Mouse (Mus musculus) granulocyte monocyte progenitor cell, adult 5-6 weeks (primary cell): ENCODE data around the gene Cd300c. TPM values are rescaled to one million over a fixed set of nuclear protein-coding genes. Genes with fewer than 3 reads are reported as not detected.
"Not testable (repeated sequence)": the region's sequence is repeated elsewhere in the genome, so short reads cannot be mapped to it uniquely, and the experiment has no call there.

Source experiments
- ATAC-seq: replicated peaks from 2 replicates; pipeline ENCODE4 v1.8.0; 2016; ENCODE audit warnings: mild to moderate bottlenecking, moderate TSS enrichment, inconsistent platforms; ENCODE audit not compliant: poor library complexity, severe bottlenecking
- total RNA-seq, 2 experiments: library from RNA; stranded (forward) in 1 of 2; stranded (reverse) in 1 of 2; fragments of 200-712, 200-1000 nt in 1 of 2; fragments of >200 nt in 1 of 2; fragmentation: Nextera tagmentation in 1 of 2; gene quantifications; 2 replicates each; pipeline ENCODE4 v1.2.3; 2014 to 2017

Gene Cd300c
- total RNA-seq (2014; fragmentation: Nextera tagmentation), result not detected in 2 replicates
- not detected in 2 replicates for total RNA-seq (2017)

DNA sequence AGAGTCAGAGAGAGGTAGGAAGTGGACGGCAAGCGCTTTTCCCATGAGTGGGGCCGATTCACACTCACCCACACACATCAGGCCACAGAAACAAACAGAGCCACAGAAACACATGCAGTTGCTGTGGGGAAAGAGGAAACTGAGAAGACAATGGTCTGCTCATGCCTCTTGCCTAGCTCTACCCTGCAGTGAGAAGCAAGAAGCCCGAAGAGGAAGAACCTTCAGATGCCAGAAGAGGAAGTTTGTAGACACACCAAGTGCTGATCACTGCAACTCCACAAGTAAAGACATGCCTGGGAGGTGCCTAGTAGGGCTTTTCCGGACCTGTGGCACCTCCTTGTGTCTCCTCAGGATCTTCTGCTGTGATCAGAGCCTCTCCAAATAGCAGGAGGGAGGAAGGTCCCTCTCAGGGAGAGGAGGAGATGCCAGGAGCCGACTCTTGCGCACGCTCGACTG lies at the start of gene Cd300c:
Gene Cd300c, minus strand, starts transcription at position 406 of the 456 bp plus-strand sequence.
- peak; percentile 81 for ATAC-seq

DNA sequence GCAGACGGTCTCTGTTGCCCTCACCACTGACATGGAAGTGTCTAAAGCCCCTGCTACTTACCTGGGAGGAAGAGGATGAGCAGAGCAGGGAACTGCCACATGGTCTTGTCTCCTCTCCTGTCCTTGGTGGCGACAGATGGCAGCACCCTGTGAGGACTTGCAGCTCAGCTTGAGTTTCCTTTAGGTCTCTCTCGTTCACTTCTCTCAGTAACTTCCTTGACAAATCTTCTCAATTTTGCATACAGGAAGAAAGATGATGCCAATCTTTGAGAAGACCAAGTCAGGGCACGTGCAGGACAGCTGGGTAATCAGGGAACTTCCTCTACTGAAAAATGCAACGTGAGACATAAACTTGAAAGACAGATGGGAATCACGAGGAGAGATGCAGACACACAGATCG lies 47.1 kb upstream of the Cd300c start, which contains the start of gene Cd300ld2:
Gene Cd300ld2, minus strand, starts transcription at position 101 of the 400 bp plus-strand sequence.
- not testable (repeated sequence) for ATAC-seq

DNA sequence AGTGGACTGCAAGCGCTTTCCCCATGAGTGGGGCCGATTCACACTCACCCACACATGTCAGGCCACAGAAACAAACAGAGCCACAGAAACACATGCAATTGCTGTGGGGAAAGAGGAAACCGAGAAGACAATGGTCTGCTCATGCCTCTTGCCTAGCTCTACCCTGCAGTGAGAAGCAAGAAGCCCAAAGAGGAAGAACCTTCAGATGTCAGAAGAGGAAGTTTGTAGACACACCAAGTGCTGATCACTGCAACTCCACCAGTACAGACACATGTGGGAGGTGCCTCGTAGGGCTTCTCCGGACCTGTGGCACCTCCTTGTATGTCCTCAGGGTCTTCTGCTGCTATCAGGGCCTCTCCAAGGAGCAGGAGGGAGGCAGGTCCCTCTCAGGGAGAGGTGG lies 35.1 kb upstream of the Cd300c start:
- ATAC-seq, result peak; percentile 83

DNA sequence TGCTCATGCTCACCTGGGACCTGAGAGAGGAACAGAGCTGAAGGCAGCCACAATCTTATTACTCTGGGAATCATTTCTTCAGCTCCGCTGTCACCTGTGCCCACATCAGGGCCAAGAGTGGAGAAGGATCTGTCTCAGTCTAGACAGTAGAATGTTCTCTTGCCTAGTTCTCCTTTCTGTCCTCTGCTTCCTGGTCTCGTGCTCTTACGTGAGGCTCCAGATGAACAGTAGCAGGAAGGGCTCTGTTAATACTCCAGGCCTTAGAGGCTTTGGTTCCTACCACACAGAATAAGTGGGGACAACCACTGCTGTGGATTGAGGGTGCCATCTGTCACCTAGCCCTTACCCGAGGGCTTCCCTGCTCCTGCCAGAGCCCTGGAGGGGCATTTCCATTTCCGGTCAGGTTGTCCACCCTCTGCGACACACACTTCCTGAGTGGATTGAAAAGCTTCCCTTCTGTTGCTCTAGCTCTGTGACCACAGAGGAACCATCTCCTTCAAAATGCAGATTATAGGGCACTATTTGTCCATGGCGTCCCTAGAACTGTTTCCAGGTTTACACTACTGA lies 32.6 kb upstream of the Cd300c start, which contains the start of gene Cd300c2:
Gene Cd300c2, minus strand, starts transcription at position 407 of the 567 bp plus-strand sequence.
- ATAC-seq, result peak; percentile 57

DNA sequence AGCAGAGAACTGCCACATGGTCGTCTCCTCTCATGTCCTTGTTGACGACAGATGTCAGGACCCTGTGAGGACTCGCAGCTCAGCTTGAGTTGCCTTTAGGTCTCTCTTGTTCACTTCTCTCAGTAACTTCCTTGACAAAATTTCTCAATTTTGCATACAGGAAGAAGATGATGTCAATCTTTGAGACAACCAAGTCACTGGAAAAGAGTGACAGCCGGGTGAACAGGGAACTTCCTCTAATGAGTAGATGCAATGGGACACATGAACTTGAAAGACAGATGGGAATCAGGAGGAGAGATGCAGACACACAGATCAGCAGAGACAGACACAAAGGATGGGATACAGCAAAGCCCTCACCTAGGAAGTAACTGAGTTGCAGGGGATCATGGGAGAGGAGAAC lies 20.8 kb upstream of the Cd300c start, which contains the start of gene Cd300ld:
Gene Cd300ld, minus strand, starts transcription at position 130 of the 400 bp plus-strand sequence.
- ATAC-seq, result peak; percentile 72

DNA sequence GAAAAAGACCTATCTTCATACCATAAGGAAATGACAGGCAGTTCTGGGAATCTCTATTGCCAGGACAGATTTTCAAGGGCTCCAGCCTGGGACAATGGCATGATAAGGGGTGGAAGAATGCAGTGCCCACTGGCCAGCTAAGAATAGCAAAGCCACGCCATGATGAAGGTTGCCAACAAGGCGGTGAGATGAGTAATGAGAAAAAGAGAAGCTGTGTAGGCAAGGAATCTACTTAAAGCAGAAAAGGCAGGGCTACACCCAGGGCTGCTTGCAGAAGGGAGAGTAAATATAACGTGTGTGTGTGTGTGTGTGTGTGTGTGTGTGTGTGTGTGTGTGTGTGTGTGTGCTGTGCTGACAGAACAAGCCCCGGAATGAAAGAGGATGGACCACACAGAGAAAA lies 12.9 kb upstream of the Cd300c start:
- no peak for ATAC-seq

DNA sequence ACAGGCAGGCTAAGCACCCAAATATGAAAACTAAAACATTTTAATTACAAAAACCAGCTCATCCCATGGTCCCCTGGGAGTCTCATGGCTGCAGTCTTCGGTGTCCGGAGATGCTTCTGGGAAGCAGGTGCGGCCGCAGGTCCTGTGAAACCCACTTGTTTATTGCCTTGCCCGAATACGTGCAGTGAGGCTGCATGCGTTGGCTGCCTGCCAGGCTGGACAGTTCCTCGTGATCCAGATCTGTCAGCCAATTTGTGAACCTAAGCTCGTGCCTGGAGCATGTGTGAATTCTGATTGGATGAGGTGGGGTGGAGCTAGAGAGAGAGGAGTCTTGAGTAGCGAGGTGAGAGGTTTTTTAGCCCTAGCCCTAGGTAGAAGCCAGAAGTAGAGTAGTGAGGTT lies 3.8 kb upstream of the Cd300c start:
- ATAC-seq, result no peak

DNA sequence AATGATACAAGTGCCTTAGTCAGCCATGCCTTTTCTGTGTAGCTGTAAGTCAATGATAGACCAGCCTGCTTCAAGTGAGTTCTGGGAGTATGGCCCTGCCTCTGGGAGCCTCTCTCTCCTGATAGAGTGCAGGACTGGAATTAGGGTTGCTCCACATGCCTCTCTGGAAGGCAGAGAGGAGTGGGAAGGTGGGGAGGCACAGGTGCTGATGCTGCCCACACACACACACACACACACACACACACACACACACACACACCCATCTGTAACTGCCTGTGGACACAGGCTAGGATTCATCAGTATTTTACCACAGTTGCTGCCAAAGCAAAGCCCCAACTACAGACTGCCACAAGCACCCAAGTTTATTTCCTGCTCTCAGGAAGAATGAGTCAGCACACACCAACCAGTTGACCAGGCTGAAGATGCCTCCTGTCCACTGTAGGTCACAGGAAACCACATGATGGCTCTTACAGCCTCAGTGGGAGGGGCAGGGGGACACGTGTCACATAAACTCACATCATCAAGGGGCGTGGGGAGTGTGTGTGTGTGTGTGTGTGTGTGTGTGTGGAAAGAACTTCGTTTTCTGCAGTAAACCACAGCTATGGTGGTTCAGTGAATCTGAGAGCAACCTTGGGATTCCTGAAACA lies 3.7 kb downstream of the Cd300c start:
- peak; percentile 91 for ATAC-seq

DNA sequence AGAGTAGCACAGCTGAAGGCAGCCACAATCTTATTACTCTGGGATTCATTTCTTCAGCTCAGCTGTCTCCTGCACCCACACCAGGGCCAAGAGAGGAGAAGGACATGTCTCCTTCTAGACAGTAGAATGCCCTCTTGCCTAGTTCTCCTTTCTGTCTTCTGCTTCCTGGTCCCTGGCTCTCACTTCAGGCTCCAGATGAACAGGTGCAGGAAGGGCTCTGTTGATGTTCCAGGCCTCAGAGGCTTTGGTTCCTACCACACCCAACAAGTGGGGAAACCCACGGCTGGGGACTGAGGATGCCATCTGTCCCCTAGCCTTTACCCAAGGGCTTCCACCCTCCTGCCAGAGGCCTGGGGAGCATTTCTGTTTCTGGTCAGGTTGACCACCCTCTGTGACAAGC lies 8.6 kb downstream of the Cd300c start:
- ATAC-seq, result peak; percentile 90

DNA sequence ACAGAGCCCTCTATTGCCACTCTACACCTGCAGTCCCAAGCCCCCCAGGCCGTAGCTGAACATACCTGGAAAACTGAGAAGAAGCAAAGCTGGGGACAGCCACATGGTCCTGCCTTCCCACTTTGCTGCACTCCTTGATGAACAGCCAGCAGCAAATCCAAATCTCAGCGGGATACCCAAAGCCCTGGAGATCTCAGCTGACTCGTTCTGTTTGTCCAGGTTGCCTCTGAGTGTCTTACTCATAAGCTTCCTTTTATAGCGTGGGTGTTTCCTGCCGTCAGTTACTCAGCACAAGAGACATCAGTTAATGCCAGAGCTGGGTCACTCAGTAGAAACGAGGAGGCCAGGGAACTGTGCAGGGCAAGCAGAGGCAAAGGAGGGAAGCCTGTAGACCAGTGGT lies 34.8 kb downstream of the Cd300c start, which contains the start of gene Cd300lb:
Gene Cd300lb, minus strand, starts transcription at position 243 of the 400 bp plus-strand sequence.
- ATAC-seq, result peak; percentile 41

DNA sequence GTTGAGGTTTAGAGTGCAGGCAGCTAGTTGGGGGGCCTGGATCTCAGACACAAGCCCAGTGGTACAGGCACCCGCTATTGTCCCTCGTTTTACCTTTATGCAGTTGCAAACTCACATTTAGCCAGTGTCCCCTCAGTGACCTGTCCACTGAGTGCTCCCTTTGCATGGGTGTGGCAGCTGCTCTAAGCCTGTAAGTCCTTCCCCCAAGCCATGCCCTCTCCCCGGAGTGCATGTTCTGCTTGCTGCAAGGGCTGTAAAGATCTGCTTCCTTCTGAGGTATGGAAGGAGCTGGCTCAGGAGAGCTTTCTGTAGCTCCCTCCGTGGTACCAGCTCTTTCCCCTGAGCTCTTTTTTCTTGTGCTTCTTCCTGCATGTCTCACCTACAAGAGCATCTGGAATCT lies 35.4 kb downstream of the Cd300c start:
- no peak for ATAC-seq

DNA sequence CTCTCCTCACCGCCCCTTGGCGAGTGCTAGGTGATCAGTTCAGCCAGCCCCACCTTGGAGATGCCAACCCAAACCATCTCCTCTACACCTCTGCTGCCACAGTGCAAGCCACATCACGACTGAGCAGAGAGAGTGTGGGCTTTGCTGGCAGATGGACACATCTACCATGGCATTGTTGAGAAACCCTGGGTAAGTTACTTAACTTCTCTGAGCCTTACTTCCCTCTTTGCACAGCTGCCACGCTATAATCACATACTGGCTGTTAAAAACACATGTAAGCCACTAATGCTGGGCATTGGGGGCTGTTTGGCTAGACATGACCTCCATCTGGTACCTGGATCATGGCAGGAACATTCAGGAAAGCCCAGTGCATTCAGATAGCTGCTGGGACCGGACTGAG lies 37.9 kb downstream of the Cd300c start:
- peak; percentile 92 for ATAC-seq

DNA sequence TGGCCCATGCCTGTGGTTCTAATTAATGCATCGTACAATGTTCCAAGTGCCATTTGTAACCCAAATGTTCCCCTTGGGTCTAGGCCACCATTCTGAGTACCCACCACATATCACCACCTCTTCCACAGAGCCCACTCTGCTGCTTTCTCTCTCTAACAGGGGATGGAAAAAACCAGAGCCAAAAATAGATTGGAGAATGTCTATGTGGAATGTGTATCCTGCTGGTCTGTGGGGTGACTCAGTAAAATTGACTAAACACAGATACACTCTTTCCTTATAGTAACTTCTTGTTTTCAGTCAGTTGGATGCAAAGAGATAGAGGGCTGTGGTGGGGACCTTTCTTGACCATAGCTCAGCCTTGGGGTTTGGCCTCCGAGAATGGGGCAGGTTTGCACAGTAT lies 39.4 kb downstream of the Cd300c start:
- ATAC-seq, result peak; percentile 41

DNA sequence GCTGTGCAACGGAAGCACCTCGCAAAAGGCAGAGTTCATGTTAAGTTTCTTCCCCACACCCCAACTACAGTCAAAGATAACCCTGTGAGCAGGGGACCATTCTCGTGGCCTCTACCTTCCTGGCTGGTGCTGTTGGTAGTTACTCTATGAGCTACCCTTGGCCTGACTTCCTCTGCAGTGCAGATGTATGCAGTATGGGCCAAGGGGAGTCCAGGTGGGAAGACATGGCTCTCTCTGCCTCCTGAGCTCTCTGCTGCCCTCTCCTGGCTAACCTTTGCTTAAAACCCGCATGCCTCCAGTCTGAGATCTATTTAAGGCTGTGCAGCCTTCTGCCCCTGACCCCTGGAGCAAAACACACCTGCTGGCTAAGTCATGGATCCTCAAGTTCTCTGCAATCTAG lies 45.0 kb downstream of the Cd300c start:
- ATAC-seq, result peak; percentile 65; the same call in 1 of the 2 replicates

DNA sequence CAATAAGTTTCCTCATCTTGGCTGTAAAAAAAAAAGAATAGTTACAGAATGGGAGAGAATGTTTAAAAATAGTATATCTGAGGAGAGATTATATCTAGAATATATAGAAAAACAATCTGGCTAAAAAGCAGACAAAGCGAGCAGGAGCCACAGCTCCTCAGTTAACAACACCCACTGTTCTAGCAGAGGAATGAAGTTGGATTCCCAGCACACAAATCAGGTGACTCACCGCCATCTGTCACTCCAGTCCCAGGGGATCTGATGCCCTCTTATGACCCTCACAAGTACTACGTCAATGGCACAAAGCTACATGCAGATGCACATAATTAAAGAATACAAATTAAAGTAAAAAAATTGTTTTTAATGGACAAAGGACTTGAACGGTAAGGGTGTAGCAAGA lies 46.5 kb downstream of the Cd300c start:
- no peak for ATAC-seq

DNA sequence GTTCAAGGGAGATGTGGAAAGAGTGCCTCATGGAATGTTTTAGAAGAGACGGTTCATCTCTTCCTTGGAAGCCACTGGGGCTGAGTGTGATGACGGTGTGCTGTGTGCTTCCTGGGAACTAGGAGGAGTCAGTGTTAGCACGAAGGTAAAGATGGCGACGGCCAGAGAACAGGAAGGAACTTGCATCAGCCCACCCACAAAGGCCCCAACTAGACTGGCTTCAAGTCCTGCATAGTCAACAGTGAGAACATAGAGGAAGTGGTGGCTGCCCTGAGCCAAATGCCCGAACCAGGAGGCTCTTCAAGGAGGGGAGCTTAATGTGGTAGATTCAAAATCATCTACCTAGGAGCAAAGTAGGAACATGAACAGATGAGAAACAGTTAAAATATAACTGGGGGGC lies 51.8 kb downstream of the Cd300c start:
- peak; percentile 80 for ATAC-seq

DNA sequence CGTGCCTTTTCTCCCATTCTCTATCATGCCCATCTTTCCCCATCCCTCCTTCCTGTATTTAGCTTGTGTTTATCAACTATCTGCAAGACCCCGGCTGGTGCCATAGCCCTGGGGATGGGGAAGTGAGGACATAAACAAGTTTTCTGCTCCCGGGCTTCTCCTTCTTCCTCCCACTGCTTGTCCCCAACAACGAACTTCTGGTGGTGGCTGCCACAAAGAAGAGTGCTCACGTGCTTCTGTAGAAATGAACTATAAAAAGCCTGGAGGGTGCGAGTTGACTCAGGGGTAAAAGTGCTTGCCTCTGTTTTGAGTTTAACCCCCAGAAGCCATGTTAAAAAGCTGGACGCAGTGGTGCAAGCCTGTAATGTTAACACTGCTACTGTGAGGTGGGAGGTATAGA lies 54.0 kb downstream of the Cd300c start:
- peak; percentile 62 for ATAC-seq

DNA sequence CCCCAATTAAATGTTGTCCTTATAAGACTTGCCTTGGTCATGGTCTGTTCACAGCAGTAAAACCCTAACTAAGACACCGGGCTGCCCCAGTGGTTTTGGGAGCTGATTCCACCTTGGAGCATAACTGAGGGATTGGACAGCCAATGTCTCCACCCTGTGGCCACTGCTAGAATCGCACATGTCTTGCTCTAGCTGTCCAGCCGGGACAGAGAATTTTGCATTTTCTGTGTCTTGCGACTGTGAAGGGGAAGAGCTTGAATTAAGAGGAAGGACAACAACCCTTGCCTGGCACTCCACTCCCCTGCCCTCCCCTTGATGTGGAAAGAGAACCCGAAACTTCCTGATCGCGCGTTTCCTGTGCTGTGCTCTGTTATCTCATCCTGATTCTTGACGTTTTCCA lies 56.1 kb downstream of the Cd300c start:
- ATAC-seq, result peak; percentile 75

DNA sequence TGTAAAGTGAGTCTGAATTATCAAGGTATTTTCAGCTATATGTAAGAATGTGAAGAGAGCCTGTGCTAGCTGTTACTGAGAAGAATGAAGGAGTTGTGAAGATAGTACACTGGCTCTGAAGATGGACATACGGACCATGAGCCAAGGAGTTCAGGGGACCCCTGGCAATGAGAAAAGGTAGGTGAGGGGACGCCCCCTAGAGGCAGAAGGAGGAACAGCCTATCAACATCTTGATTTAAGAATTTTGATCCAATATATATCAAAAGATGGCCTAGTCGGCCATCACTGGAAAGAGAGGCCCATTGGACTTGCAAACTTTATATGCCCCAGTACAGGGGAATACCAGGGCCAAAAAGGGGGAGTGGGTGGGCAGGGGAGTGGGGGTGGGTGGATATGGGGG lies 59.4 kb downstream of the Cd300c start:
- not testable (repeated sequence) for ATAC-seq

DNA sequence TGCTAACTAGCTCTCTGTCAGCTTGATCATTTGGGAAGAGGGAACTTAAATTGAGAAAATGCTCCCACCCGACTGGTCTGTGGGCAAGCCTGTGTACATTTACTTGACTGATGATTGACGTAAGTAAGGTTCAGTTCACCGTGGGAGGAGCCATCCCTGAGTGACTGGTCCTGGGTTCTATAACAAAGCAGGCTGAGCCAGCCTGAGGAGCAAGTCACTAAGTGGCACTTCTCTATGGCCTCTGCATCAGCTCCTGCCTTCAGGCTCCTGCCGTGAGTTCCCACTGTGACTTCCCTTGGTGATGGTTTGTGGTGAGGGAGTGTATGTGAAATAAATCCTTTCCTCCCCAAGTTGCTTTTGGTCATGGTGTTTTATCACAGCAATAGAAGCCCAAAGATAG lies 60.9 kb downstream of the Cd300c start:
- ATAC-seq, result peak; percentile 17

DNA sequence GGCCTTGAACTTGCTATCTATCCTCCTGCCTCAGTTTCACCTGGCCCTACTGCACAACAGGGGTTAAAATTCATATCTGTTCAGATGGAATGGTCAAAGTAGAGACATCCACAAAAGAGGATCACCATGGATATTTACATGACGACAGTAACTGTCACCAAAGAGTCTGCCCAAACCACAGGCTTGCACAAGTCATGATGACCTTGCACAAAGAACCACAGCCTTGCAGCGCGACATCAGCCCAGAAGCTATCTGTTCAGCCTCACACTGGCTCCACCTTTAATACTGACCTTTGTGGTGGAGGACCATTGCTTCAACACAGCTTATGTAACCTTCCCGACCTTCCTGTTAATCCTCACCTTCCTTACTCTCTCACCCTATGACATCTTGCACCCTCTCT lies 61.4 kb downstream of the Cd300c start:
- ATAC-seq, result peak; percentile 91
